Mouse (Mus musculus) layer of hippocampus, postnatal 14 days (tissue): Measurements from ENCODE around the gene Aacs. TPM values are rescaled to one million over a fixed set of nuclear protein-coding genes. Genes with fewer than 3 reads are reported as not detected.
"Not testable (repeated sequence)": the region's sequence is repeated elsewhere in the genome, so short reads cannot be mapped to it uniquely, and the experiment has no call there.

ENCODE experiments used
- DNase-seq, 2 experiments: peaks; one replicate each; pipeline ENCODE4 v3.0.0; 2021 to 2022; ENCODE audit warnings: low spot score in 2 of 2, mixed read lengths in 1 of 2
- long read RNA-seq, 2 experiments: library from polyadenylated mRNA; stranded (forward); transcript quantifications; one replicate each; pipeline ENCODE4 v2.0.0; 2021
- total RNA-seq, 2 experiments: library from RNA; stranded (reverse); gene quantifications; 2 replicates each; pipeline ENCODE4 v1.2.3; 2021

The Aacs gene
- total RNA-seq, result 10 to 100 TPM; 77.1 to 87.7 TPM
- long read RNA-seq, experiment 1, transcript Aacs-201 (18 exons, 3,239 nt), result major isoform, 60 of 90 reads
- long read RNA-seq, experiment 1, partial matches to known transcripts, result 17 of 90 reads
- long read RNA-seq, experiment 1, other reads (novel, unspliced or antisense), result 13 of 90 reads
- long read RNA-seq, experiment 2, transcript Aacs-201 (18 exons, 3,239 nt), result major isoform, 93 of 113 reads
- long read RNA-seq, experiment 2, partial matches to known transcripts, result 12 of 113 reads
- long read RNA-seq, experiment 2, other reads (novel, unspliced or antisense), result 8 of 113 reads

DNA sequence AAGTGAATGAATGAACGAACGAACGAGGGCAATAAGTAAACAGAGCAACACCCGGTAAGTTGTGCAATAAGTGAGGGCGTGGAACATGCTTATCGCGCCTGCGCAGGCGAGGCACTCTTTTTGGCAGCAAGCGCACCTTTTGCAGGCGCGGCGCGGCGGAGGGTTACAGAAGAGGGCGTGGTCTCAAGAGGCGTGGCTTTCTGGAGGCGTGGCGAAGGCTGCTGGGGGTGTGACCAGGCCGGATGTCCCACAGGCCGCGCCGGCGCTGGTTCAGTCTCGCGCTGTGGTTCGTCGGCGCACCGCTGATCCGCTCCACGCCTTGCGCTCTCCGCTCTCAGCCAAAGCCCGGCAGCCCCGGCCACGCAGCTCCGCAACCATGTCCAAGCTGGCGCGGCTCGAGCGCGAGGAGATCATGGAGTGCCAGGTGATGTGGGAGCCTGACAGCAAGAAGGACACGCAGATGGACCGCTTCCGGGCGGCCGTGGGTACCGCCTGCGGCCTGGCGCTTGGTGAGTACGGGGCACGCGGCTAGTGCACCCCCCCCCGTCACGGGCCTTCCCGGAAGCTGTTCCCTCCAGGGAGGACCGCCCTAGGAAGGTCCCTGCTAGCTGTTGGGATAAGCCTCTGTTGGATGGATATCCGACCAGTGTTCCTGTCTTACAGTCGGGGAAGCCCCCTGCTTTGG is at the start of gene Aacs:
TSS of gene Aacs (plus strand) at position 214 of the 685 bp plus-strand sequence.
- peak; percentile 97 to 98 for DNase-seq

DNA sequence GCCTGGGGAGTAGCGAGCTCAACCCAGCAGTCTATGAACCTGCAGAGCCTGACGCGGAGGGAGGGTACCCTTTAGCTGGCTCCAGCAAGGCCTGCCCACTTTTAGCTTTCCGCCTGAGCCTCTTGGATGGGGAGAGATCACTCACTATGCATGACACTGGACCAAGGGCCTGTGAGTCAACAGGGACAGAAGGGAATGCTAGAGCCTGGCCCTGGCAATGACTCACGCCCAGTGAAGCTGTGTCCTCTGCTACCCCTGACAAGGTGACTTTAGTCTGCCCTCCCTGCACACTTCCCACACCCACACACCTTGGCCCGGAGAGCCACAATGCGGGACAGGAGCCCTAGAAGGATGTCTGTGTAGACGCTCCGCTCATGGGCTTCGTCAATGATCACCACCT is 49.3 kb upstream of the Aacs start:
- no peak for DNase-seq

- DNase-seq, result not testable (repeated sequence)
These were observed 43.3 kb upstream of the Aacs start for GRCm38 (mm10) chr5:125432324-125432723.

DNA sequence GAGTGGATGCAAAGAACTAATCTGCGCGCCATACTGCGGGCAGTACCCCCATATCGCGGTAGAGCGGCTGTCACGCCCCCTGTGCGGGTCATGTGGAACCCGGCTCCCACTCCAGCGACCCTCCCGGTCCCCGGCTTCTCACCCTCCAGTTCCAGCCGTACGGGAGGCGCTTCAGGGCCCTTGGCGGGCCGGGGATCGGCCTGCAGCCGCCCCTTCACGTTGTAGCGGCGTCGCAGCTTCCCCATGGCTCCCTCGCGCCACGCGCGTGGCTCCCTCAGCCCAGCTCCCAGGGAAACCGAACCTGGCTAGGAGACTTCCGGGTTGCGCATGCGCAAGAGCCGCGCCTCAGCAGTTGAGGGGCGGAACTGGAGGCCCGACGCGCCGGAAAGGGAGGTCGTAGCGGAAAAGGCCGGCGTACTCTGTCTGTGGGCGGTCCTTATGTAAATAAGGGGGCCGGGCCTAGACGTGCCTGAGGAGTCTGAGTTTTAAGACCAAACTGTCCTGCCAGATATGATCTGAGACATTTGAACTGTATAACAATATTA is 41.7 kb upstream of the Aacs start, which contains the start of gene Dhx37:
TSS of gene Dhx37 (minus strand) at position 329 of the 545 bp plus-strand sequence.
- peak; percentile 91 to 95 for DNase-seq

DNA sequence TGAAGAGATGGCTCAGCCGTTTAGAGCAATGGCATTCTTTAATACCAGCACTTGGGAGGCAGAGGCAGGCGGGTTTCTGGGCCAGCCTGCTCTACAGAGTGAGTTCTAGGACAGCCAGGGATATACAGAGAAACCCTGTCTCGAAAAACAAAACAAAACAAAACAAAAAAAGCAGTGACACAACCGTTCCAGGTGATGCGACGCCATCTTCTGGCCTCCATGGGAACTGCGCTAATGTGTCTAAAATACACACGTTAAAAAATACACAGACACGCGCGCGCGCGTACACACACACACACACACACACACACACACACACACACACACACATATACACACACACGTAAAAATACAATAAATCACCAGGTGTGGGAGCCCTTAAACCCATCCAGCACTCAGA is 41.3 kb upstream of the Aacs start:
- DNase-seq, result not testable (repeated sequence)

DNA sequence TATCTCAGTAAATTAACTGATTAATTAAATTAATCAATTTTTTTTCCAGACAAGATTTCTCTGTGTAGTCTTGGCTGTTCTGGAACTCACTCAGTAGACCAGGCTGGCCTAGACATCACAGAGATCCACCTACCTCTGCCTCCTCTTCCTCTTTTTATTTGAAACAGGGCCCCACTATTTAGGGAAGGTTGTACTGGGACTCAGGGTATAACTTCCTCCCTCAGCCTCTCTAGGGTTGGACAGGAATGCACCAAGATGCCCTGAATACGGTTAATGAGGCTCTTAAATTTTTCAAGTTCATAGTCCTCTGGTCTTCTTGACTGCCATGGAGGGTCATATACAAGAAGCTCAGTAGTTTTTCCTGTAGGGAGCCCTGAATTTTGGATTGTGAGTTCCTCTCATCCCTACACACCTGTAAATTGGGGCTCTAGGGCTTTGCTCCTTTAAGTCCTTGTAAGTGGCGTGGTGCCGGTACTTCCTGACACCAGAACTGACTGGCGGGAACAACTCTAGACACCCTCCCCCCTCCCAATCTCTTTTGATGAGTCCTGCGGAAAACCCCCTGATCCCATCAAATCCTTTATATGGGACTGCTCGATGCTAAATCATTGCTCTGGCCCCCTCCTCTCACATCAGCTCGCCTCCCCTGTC is 34.9 kb upstream of the Aacs start:
- no peak for DNase-seq

GRCm38 (mm10) chr5:125441234-125442114 is 34.1 kb upstream of the Aacs start, which contains the start of gene Bri3bp:
Bri3bp (plus strand) TSS chr5:125441568.
- DNase-seq, result peak; percentile 46 to 55

DNA sequence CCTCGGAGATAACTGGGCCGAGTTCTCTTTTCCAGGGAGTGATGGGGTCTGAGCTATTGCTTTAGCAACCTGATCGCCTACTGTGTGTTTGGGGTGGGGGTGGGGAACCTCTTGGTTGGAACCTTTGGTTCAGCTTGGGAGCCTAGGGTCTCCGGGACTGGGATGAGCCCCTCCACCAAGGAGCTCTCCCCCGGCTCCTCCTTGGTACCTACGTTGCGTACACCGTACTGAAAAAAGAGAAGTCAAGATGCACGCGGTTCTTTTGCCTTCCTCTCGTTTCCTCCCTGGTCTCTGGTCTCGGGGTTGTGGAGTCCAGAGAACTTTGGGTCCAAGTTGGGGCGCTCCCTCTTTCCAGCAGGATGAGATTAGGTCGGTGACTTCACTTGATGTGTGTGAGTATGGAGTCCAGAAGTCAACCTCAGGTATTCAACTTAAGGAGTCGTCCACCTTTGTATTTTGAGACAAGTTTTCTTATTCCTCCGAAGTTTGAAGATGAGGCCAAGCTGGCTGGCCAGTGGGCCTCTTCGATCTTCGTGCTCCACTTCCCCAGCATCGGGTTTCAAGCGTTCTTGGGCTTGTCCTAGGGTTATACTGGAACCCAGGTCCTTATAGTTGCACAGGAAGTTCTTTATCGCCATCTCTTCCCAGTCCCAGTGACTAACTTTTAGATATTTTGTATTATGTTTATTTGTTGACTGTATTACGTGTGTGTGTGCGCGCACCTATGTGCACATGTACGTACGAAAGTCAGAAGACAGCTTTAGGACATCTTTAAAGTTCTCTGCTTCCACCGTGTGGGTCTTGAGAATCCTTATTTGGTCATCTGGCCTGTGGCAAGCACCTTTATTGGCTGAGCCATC is 33.2 kb upstream of the Aacs start:
- peak in 1 of 2 experiments; percentile 31 for DNase-seq

GRCm38 (mm10) chr5:125443335-125443734 is 32.3 kb upstream of the Aacs start:
- no peak for DNase-seq

GRCm38 (mm10) chr5:125443915-125444314 is 31.7 kb upstream of the Aacs start:
- DNase-seq, result no peak

- DNase-seq, result no peak
These were observed 31.1 kb upstream of the Aacs start for GRCm38 (mm10) chr5:125444554-125444953.

GRCm38 (mm10) chr5:125446344-125446743 is 29.3 kb upstream of the Aacs start:
- DNase-seq, result peak; percentile 21 to 39

GRCm38 (mm10) chr5:125448026-125448425 is 27.6 kb upstream of the Aacs start:
- no peak for DNase-seq

DNA sequence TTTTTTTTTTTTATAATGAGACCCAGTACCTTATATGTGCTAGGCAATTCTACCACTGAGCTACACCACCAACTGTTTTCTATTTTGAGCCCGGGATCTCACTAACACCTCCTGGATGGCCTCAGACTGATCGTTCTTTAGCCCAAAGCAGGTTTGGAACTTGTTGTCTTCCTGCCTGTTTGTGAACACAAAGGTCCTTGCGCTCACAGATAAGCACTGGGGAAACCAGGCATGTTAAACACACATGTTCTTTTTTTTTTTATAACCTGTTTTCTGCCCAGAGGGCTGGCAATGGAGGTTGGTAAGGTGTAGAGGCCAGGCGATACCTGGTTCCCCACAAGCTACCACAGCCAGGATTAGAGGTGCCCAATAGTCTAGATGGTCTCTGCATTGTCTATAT is 27.0 kb upstream of the Aacs start:
- no peak for DNase-seq

DNA sequence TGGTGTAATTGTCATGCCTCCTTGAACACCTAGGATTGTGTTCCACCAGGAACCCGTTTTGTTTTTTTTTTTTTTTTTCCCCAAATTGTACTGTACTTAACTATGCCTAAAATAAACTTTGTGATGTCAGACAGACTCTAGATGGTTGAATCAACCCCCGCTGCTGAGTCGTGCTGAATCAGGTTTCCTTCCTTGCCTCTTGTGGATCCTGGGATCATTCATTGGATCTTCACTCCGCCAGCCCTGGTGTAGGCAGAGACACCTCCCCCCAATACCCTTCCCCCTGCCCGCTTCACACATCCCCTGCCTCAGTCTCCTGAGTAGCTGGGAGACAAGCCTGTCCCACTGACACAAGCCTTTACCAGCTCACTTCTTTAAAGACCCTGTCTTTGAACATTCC is 26.3 kb upstream of the Aacs start:
- DNase-seq, result no peak

GRCm38 (mm10) chr5:125452573-125452972 is 23.0 kb upstream of the Aacs start:
- DNase-seq, result no peak

- DNase-seq, result no peak
These were observed 19.5 kb upstream of the Aacs start for GRCm38 (mm10) chr5:125456100-125456499.

GRCm38 (mm10) chr5:125457538-125457937 is 18.1 kb upstream of the Aacs start:
- DNase-seq, result no peak

DNA sequence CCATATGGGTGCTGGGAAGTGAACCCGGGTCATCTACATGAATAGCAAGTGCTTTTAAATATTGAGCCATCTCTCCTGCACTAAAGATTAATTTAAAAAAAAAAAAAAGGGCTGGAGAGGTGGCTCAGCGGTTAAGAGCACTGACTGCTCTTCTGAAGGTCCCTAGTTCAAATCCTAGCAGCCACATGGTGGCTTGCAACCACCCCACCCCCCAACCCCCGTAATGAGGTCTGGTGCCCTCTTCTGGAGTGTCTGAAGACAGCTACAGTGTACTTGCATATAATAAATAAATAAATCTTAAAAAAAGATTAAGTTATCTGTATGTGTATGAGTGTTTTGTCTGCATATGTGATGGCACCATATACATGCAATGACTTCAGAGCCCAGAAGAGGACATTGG is 15.0 kb upstream of the Aacs start:
- no peak for DNase-seq
